Mouse (Mus musculus): ENCODE measurements around the gene Olfr66. TPM values are rescaled to one million over a fixed set of nuclear protein-coding genes. Genes with fewer than 3 reads are reported as not detected.

Olfr66 gene
- polyA plus RNA-seq (2015; fragmentation: Illumina TruSeq; extraction: RNeasy Lipid Tissue Mini Kit (QIAGEN cat#74804); ENCODE audit: insufficient read depth, low replicate concordance) = not detected

DNA sequence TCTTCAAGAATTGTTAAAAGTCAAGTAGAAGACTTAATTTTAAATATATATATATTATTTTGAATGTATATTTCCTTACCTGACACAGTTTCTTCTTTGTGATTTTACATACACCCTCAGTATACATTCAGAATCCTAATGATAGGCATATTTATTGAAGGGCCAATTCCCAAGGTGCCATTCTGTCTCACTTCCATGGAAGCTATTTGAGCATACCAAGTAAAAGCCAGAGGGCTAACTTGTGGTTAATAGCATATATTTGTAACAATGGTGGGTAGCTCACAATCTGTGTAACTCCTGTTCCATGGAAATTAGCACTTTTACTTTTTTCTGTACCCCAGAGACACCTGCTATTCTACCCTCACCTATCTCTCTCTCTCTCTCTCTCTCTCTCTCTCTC lies at the start of gene Olfr66:
TSS of gene Olfr66 (minus strand) at position 101 of the 400 bp plus-strand sequence.

GRCm38 (mm10) chr7:103934264-103934663 lies 48.2 kb upstream of the Olfr66 start, which contains the start of gene Olfr632:
Gene Olfr632, plus strand, starts transcription at chr7:103934347.

GRCm38 (mm10) chr7:103928525-103928924 lies 42.5 kb upstream of the Olfr66 start, which contains the start of gene Olfr631:
Gene Olfr631, plus strand, starts transcription at chr7:103928825.

GRCm38 (mm10) chr7:103903187-103903586 lies 17.1 kb upstream of the Olfr66 start, which contains the start of gene Olfr65:
Gene Olfr65, plus strand, starts transcription at chr7:103903487.

DNA sequence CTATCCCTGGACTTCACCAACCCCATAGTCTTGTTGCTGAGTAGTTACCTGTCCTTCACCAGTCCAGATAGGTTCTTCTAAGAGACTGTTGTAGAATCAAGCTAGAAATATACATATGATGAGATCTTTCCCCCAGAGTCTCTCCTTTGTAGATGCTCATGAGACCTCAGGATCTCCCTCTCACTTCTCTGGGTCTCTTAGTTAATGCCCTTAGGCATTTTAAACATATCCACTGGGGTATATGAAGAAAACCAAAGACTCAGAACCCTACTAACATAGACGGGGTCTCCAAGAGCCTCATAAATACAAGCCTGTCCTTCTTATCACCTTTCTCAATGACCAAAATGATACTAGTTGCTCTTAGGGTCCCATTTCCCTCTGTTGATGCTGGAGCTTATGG lies 8.3 kb upstream of the Olfr66 start, which contains the start of gene Olfr64:
TSS of gene Olfr64 (minus strand) at position 101 of the 400 bp plus-strand sequence.

GRCm38 (mm10) chr7:103853090-103853489 lies 33.0 kb downstream of the Olfr66 start, which contains the start of gene Hbb-y:
Gene Hbb-y, minus strand, starts transcription at chr7:103853216.

DNA sequence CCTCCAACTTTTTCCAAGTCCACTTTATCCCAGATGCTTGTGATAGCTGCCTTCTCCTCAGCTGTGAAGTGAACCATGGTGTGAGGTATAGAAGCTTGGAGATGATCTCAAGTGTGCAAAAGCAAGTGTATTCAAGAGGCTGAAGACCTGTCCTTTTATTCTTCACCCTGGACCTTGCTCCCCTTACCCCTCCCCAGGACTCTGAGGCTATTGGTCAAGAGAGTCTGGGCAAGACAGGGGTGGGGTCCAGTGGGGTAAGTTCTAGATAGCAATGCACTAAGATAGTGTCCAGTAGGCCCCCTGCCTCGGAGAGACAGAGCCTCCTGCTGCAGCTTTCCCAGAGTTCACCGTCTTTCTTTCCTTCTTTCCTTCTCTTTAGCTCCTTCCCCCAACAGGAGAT lies 43.0 kb downstream of the Olfr66 start, which contains the start of gene Hbb-bh1:
TSS of gene Hbb-bh1 (minus strand) at position 131 of the 400 bp plus-strand sequence.

GRCm38 (mm10) chr7:103840268-103840667 lies 45.8 kb downstream of the Olfr66 start, which contains the start of gene Hbb-bh2:
Gene Hbb-bh2, minus strand, starts transcription at chr7:103840520.

Other genes with a start within 250 kb of the Olfr66 start
- gene Olfr622, start 243.6 kb downstream of the Olfr66 start, polyA plus RNA-seq (2015; fragmentation: Illumina TruSeq; extraction: RNeasy Lipid Tissue Mini Kit (QIAGEN cat#74804); ENCODE audit: insufficient read depth, low replicate concordance) = not detected
- not detected for gene Olfr623, start 222.6 kb downstream of the Olfr66 start, polyA plus RNA-seq (2015; fragmentation: Illumina TruSeq; extraction: RNeasy Lipid Tissue Mini Kit (QIAGEN cat#74804); ENCODE audit: insufficient read depth, low replicate concordance)
- gene Olfr624, start 215.1 kb downstream of the Olfr66 start, polyA plus RNA-seq (2015; fragmentation: Illumina TruSeq; extraction: RNeasy Lipid Tissue Mini Kit (QIAGEN cat#74804); ENCODE audit: insufficient read depth, low replicate concordance) = 0.14 TPM
- not detected for gene Olfr625-ps1, start 203.5 kb downstream of the Olfr66 start, polyA plus RNA-seq (2015; fragmentation: Illumina TruSeq; extraction: RNeasy Lipid Tissue Mini Kit (QIAGEN cat#74804); ENCODE audit: insufficient read depth, low replicate concordance)
- not detected for gene Olfr243, start 171.6 kb downstream of the Olfr66 start, polyA plus RNA-seq (2015; fragmentation: Illumina TruSeq; extraction: RNeasy Lipid Tissue Mini Kit (QIAGEN cat#74804); ENCODE audit: insufficient read depth, low replicate concordance)
- gene Olfr628, start 155.9 kb downstream of the Olfr66 start, polyA plus RNA-seq (2015; fragmentation: Illumina TruSeq; extraction: RNeasy Lipid Tissue Mini Kit (QIAGEN cat#74804); ENCODE audit: insufficient read depth, low replicate concordance) = not detected
- not detected for gene Olfr629, start 141.3 kb downstream of the Olfr66 start, polyA plus RNA-seq (2015; fragmentation: Illumina TruSeq; extraction: RNeasy Lipid Tissue Mini Kit (QIAGEN cat#74804); ENCODE audit: insufficient read depth, low replicate concordance)
- gene Olfr630, start 128.9 kb downstream of the Olfr66 start, polyA plus RNA-seq (2015; fragmentation: Illumina TruSeq; extraction: RNeasy Lipid Tissue Mini Kit (QIAGEN cat#74804); ENCODE audit: insufficient read depth, low replicate concordance) = not detected
- gene Olfr69, start 114.7 kb downstream of the Olfr66 start, polyA plus RNA-seq (2015; fragmentation: Illumina TruSeq; extraction: RNeasy Lipid Tissue Mini Kit (QIAGEN cat#74804); ENCODE audit: insufficient read depth, low replicate concordance) = not detected
- gene Olfr68, start 106.6 kb downstream of the Olfr66 start, polyA plus RNA-seq (2015; fragmentation: Illumina TruSeq; extraction: RNeasy Lipid Tissue Mini Kit (QIAGEN cat#74804); ENCODE audit: insufficient read depth, low replicate concordance) = not detected
- gene Olfr67, start 94.4 kb downstream of the Olfr66 start, polyA plus RNA-seq (2015; fragmentation: Illumina TruSeq; extraction: RNeasy Lipid Tissue Mini Kit (QIAGEN cat#74804); ENCODE audit: insufficient read depth, low replicate concordance) = not detected
- gene Hbb-bt, start 72.3 kb downstream of the Olfr66 start, polyA plus RNA-seq (2015; fragmentation: Illumina TruSeq; extraction: RNeasy Lipid Tissue Mini Kit (QIAGEN cat#74804); ENCODE audit: insufficient read depth, low replicate concordance) = 4,439 TPM
- gene Hbb-bs, start 58.2 kb downstream of the Olfr66 start, polyA plus RNA-seq (2015; fragmentation: Illumina TruSeq; extraction: RNeasy Lipid Tissue Mini Kit (QIAGEN cat#74804); ENCODE audit: insufficient read depth, low replicate concordance) = 24,371 TPM
- gene Hbb-bh2, start 45.7 kb downstream of the Olfr66 start, polyA plus RNA-seq (2015; fragmentation: Illumina TruSeq; extraction: RNeasy Lipid Tissue Mini Kit (QIAGEN cat#74804); ENCODE audit: insufficient read depth, low replicate concordance) = not detected
- 0.80 TPM for gene Hbb-bh1, start 43.1 kb downstream of the Olfr66 start, polyA plus RNA-seq (2015; fragmentation: Illumina TruSeq; extraction: RNeasy Lipid Tissue Mini Kit (QIAGEN cat#74804); ENCODE audit: insufficient read depth, low replicate concordance)
- gene Hbb-y, start 33.0 kb downstream of the Olfr66 start, polyA plus RNA-seq (2015; fragmentation: Illumina TruSeq; extraction: RNeasy Lipid Tissue Mini Kit (QIAGEN cat#74804); ENCODE audit: insufficient read depth, low replicate concordance) = not detected
- not detected for gene Olfr64, start 8.2 kb upstream of the Olfr66 start, polyA plus RNA-seq (2015; fragmentation: Illumina TruSeq; extraction: RNeasy Lipid Tissue Mini Kit (QIAGEN cat#74804); ENCODE audit: insufficient read depth, low replicate concordance)
- not detected for gene Olfr65, start 17.2 kb upstream of the Olfr66 start, polyA plus RNA-seq (2015; fragmentation: Illumina TruSeq; extraction: RNeasy Lipid Tissue Mini Kit (QIAGEN cat#74804); ENCODE audit: insufficient read depth, low replicate concordance)
- not detected for gene Olfr631, start 42.6 kb upstream of the Olfr66 start, polyA plus RNA-seq (2015; fragmentation: Illumina TruSeq; extraction: RNeasy Lipid Tissue Mini Kit (QIAGEN cat#74804); ENCODE audit: insufficient read depth, low replicate concordance)
- gene Olfr632, start 48.1 kb upstream of the Olfr66 start, polyA plus RNA-seq (2015; fragmentation: Illumina TruSeq; extraction: RNeasy Lipid Tissue Mini Kit (QIAGEN cat#74804); ENCODE audit: insufficient read depth, low replicate concordance) = not detected
- gene Olfr633, start 58.2 kb upstream of the Olfr66 start, polyA plus RNA-seq (2015; fragmentation: Illumina TruSeq; extraction: RNeasy Lipid Tissue Mini Kit (QIAGEN cat#74804); ENCODE audit: insufficient read depth, low replicate concordance) = not detected
- gene Olfr635, start 84.9 kb upstream of the Olfr66 start, polyA plus RNA-seq (2015; fragmentation: Illumina TruSeq; extraction: RNeasy Lipid Tissue Mini Kit (QIAGEN cat#74804); ENCODE audit: insufficient read depth, low replicate concordance) = not detected
- not detected for gene Olfr638, start 112.5 kb upstream of the Olfr66 start, polyA plus RNA-seq (2015; fragmentation: Illumina TruSeq; extraction: RNeasy Lipid Tissue Mini Kit (QIAGEN cat#74804); ENCODE audit: insufficient read depth, low replicate concordance)
- not detected for gene Olfr639, start 131.1 kb upstream of the Olfr66 start, polyA plus RNA-seq (2015; fragmentation: Illumina TruSeq; extraction: RNeasy Lipid Tissue Mini Kit (QIAGEN cat#74804); ENCODE audit: insufficient read depth, low replicate concordance)
- not detected for gene Olfr640, start 139.3 kb upstream of the Olfr66 start, polyA plus RNA-seq (2015; fragmentation: Illumina TruSeq; extraction: RNeasy Lipid Tissue Mini Kit (QIAGEN cat#74804); ENCODE audit: insufficient read depth, low replicate concordance)
- not detected for gene Olfr641, start 149.2 kb upstream of the Olfr66 start, polyA plus RNA-seq (2015; fragmentation: Illumina TruSeq; extraction: RNeasy Lipid Tissue Mini Kit (QIAGEN cat#74804); ENCODE audit: insufficient read depth, low replicate concordance)
- not detected for gene Olfr642, start 166.4 kb upstream of the Olfr66 start, polyA plus RNA-seq (2015; fragmentation: Illumina TruSeq; extraction: RNeasy Lipid Tissue Mini Kit (QIAGEN cat#74804); ENCODE audit: insufficient read depth, low replicate concordance)
- not detected for gene 4930516K23Rik, start 175.2 kb upstream of the Olfr66 start, polyA plus RNA-seq (2015; fragmentation: Illumina TruSeq; extraction: RNeasy Lipid Tissue Mini Kit (QIAGEN cat#74804); ENCODE audit: insufficient read depth, low replicate concordance)
- gene Olfr644, start 185.6 kb upstream of the Olfr66 start, polyA plus RNA-seq (2015; fragmentation: Illumina TruSeq; extraction: RNeasy Lipid Tissue Mini Kit (QIAGEN cat#74804); ENCODE audit: insufficient read depth, low replicate concordance) = not detected
- not detected for gene Olfr645, start 199.2 kb upstream of the Olfr66 start, polyA plus RNA-seq (2015; fragmentation: Illumina TruSeq; extraction: RNeasy Lipid Tissue Mini Kit (QIAGEN cat#74804); ENCODE audit: insufficient read depth, low replicate concordance)
- not detected for gene Olfr646, start 218.6 kb upstream of the Olfr66 start, polyA plus RNA-seq (2015; fragmentation: Illumina TruSeq; extraction: RNeasy Lipid Tissue Mini Kit (QIAGEN cat#74804); ENCODE audit: insufficient read depth, low replicate concordance)
- gene Ubqln5, start 243.6 kb upstream of the Olfr66 start, polyA plus RNA-seq (2015; fragmentation: Illumina TruSeq; extraction: RNeasy Lipid Tissue Mini Kit (QIAGEN cat#74804); ENCODE audit: insufficient read depth, low replicate concordance) = not detected